Mouse (Mus musculus) lung, postnatal 0 days (tissue): ENCODE data around the gene Dlg4. TPM values are rescaled to one million over a fixed set of nuclear protein-coding genes. Genes with fewer than 3 reads are reported as not detected.
"Not testable (repeated sequence)": the region's sequence is repeated elsewhere in the genome, so short reads cannot be mapped to it uniquely, and the experiment has no call there.

Experiments
- ATAC-seq: fragments of 200-750 bp; cut with Nextera tagmentation; 2 replicates; pipeline ENCODE4 v1.8.0; 2017; ENCODE audit warnings: moderate library complexity
- DNase-seq: peaks from one replicate; pipeline ENCODE4 v3.0.0-alpha.2; 2016; ENCODE audit warnings: low spot score
- H3K27ac ChIP-seq: fragments of 300-500 bp; sonication (generic); 2 replicates; pipeline ENCODE4 v1.5.1; 2014; ENCODE audit warnings: antibody characterized with exemption, mild to moderate bottlenecking, low read length, mixed read lengths
- H3K27me3 ChIP-seq: fragments of 300-500 bp; sonication (generic); replicated peaks from 2 replicates; pipeline ENCODE4 v1.6.1; 2014; ENCODE audit warnings: low read length, mixed read lengths; ENCODE audit not compliant: insufficient read depth
- H3K36me3 ChIP-seq: fragments of 300-500 bp; sonication (generic); 2 replicates; pipeline ENCODE4 v1.6.1; 2014; ENCODE audit warnings: low read length, mixed read lengths; ENCODE audit not compliant: insufficient read depth
- H3K4me1 ChIP-seq: fragments of 300-500 bp; sonication (generic); 2 replicates; pipeline ENCODE4 v1.6.1; 2014; ENCODE audit warnings: antibody characterized with exemption, low read depth, low read length, mixed read lengths; ENCODE audit not compliant: insufficient read depth
- H3K4me2 ChIP-seq: fragments of 300-500 bp; sonication (generic); replicated peaks from 2 replicates; pipeline ENCODE4 v1.6.1; 2014; ENCODE audit warnings: low read depth, mild to moderate bottlenecking, low read length, moderate library complexity, mixed read lengths
- H3K4me3 ChIP-seq: fragments of 300-500 bp; sonication (generic); 2 replicates; pipeline ENCODE4 v1.5.1; 2014; ENCODE audit warnings: low read depth, low read length
- H3K9ac ChIP-seq: fragments of 300-500 bp; sonication (generic); replicated peaks from 2 replicates; pipeline ENCODE4 v1.6.1; 2014; ENCODE audit warnings: low read depth, mild to moderate bottlenecking
- H3K9me3 ChIP-seq: fragments of 300-500 bp; sonication (generic); 2 replicates; pipeline ENCODE4 v1.6.1; 2016; ENCODE audit warnings: low read length, mixed read lengths
- CTCF ChIP-seq: IDR thresholded peaks from 2 replicates; pipeline ENCODE4 v1.5.1; 2016; ENCODE audit warnings: antibody characterized with exemption, mild to moderate bottlenecking
- EP300 ChIP-seq: IDR thresholded peaks from 2 replicates; pipeline ENCODE4 v1.6.1; 2016; ENCODE audit warnings: antibody characterized with exemption, mild to moderate bottlenecking, control low read depth
- WGBS: fragments of 180-500 bp; shearing (Covaris S2); extraction: QIAGEN DNeasy Blood & Tissue Kit; methylation state at CpG from one replicate; pipeline ENCODE4 v1.1.7; 2014; 5-methylcytosine and 5-hydroxymethylcytosine counted together
- polyA plus RNA-seq: library from polyadenylated mRNA; unstranded; fragments of >200 nt; fragmentation: Nextera tagmentation; extraction: Ambion mirVana; gene quantifications from 2 replicates; pipeline ENCODE4 v1.2.1, GENCODE M21; 2015

The Dlg4 gene
- polyA plus RNA-seq, 1 experiment from 2014 or later = 2.0 TPM

GRCm38 (mm10) chr11:70015677-70016076 lies 1.1 kb upstream of the Dlg4 start:
- peaks cover 7% of the 10 kb centered on the region for H3K4me1 ChIP-seq
- no peaks in the 10 kb centered on the region for H3K9me3 ChIP-seq
- no peak for DNase-seq
- H3K36me3 ChIP-seq = peaks cover 18% of the 10 kb centered on the region
- H3K27ac ChIP-seq = no peak overlapping the region
- peak overlapping the region; percentile 84 for H3K4me2 ChIP-seq
- H3K27me3 ChIP-seq = no peaks in the 10 kb centered on the region
- 64% methylated on average over 6 of the region's 6 CpGs for WGBS
- H3K4me3 ChIP-seq = no peak overlapping the region; the same call in 1 of the 2 replicates
- TF ChIP-seq CTCF (no peak), EP300 (no peak; the same call in 1 of the 2 replicates)
- no peak overlapping the region for H3K9ac ChIP-seq
- ATAC-seq = no peak

GRCm38 (mm10) chr11:70016177-70016576 lies 565 bp upstream of the Dlg4 start:
- H3K9me3 ChIP-seq, H3K9ac ChIP-seq, H3K4me3 ChIP-seq, DNase-seq, H3K27me3 ChIP-seq, H3K27ac ChIP-seq, H3K4me2 ChIP-seq, ATAC-seq: not testable (repeated sequence)
- peaks cover 12% of the 10 kb centered on the region for H3K4me1 ChIP-seq
- peaks cover 13% of the 10 kb centered on the region for H3K36me3 ChIP-seq
- 65% methylated on average over 2 of the region's 2 CpGs for WGBS

- Histone ChIP-seq H3K36me3 (0 out of 2 replicates have a peak, but pooled peaks cover 2% of the 10 kb centered on the region), H3K4me2 (no peak overlapping the region), H3K9ac (no peak overlapping the region), H3K27me3 (no peaks in the 10 kb centered on the region), H3K4me1 (peaks cover 13% of the 10 kb centered on the region), H3K27ac (no peak overlapping the region), H3K4me3 (no peak overlapping the region), H3K9me3 (no peaks in the 10 kb centered on the region)
- TF ChIP-seq CTCF (no peak), EP300 (no peak)
- ATAC-seq (no peak), DNase-seq (no peak)
- WGBS = 44% methylated on average over 7 of the region's 7 CpGs
Observed at GRCm38 (mm10) chr11:70017199-70017767, 541 bp downstream of the Dlg4 start.

- no peak for TF ChIP-seq EP300
- no peak for TF ChIP-seq CTCF
- H3K27ac ChIP-seq = peak overlapping the region; percentile 57
- H3K9ac ChIP-seq = peak overlapping the region; percentile 54; the same call in 1 of the 2 replicates
- H3K9me3 ChIP-seq = no peaks in the 10 kb centered on the region
- 5% methylated on average over 20 of the region's 25 CpGs for WGBS
- H3K4me2 ChIP-seq = peak overlapping the region; percentile 70
- no peaks in the 10 kb centered on the region for H3K27me3 ChIP-seq
- H3K36me3 ChIP-seq = no peaks in the 10 kb centered on the region
- DNase-seq = peak; percentile 76
- ATAC-seq = no peak
- H3K4me1 ChIP-seq = peaks cover 13% of the 10 kb centered on the region
- H3K4me3 ChIP-seq = peak overlapping the region; percentile 44
Observed at GRCm38 (mm10) chr11:70018131-70018990, 1.6 kb downstream of the Dlg4 start.

GRCm38 (mm10) chr11:70019495-70020021 lies 2.8 kb downstream of the Dlg4 start:
- Histone ChIP-seq H3K4me2 (peak overlapping the region; percentile 70; the same call in 1 of the 2 replicates), H3K27ac (no peak overlapping the region), H3K9ac (no peak overlapping the region), H3K4me1 (peaks cover 10% of the 10 kb centered on the region), H3K36me3 (no peaks in the 10 kb centered on the region), H3K9me3 (no peaks in the 10 kb centered on the region), H3K27me3 (no peaks in the 10 kb centered on the region), H3K4me3 (no peak overlapping the region)
- no peak for TF ChIP-seq EP300
- TF ChIP-seq CTCF = no peak
- no peak for ATAC-seq
- no peak for DNase-seq
- 17% methylated on average over 2 of the region's 2 CpGs for WGBS

GRCm38 (mm10) chr11:70020022-70020631 lies 3.4 kb downstream of the Dlg4 start:
- no peak overlapping the region for H3K9ac ChIP-seq
- ATAC-seq (no peak), DNase-seq (peak; percentile 8)
- no peaks in the 10 kb centered on the region for H3K9me3 ChIP-seq
- WGBS = 16% methylated on average over 7 of the region's 8 CpGs
- H3K4me2 ChIP-seq = no peak overlapping the region
- peaks cover 6% of the 10 kb centered on the region; the same call in 1 of the 2 replicates for H3K4me1 ChIP-seq
- H3K27ac ChIP-seq = no peak overlapping the region
- no peaks in the 10 kb centered on the region for H3K36me3 ChIP-seq
- H3K4me3 ChIP-seq = no peak overlapping the region
- H3K27me3 ChIP-seq = no peaks in the 10 kb centered on the region
- TF ChIP-seq EP300 = no peak
- TF ChIP-seq CTCF = no peak
